Mouse (Mus musculus): ENCODE results near the gene Fitm2.

- no peak for TF ChIP-seq POLR2A (IDR thresholded peaks at IDR 0.05; ENCODE audit: control insufficient read depth, low read depth, low read length)
- no peak for TF ChIP-seq CTCF (IDR thresholded peaks at IDR 0.05; ENCODE audit: control insufficient read depth, insufficient read depth, insufficient replicate concordance, low read depth, low read length)
These were observed 9.6 kb downstream of the Fitm2 start for GRCm38 (mm10) chr2:163462801-163463200.
